Mouse (Mus musculus) erythroblast, embryonic 14.5 days (primary cell): Measurements from ENCODE around the gene Ppt2.

Source experiments
- GATA1 ChIP-seq: IDR thresholded peaks from 2 replicates; pipeline ENCODE4 v1.6.1; 2012; ENCODE audit warnings: low read length, inconsistent platforms, mixed read lengths
- TAL1 ChIP-seq: IDR thresholded peaks from 3 replicates; pipeline ENCODE4 v1.6.1; 2012; ENCODE audit warnings: low read length, inconsistent platforms, mixed read lengths

DNA sequence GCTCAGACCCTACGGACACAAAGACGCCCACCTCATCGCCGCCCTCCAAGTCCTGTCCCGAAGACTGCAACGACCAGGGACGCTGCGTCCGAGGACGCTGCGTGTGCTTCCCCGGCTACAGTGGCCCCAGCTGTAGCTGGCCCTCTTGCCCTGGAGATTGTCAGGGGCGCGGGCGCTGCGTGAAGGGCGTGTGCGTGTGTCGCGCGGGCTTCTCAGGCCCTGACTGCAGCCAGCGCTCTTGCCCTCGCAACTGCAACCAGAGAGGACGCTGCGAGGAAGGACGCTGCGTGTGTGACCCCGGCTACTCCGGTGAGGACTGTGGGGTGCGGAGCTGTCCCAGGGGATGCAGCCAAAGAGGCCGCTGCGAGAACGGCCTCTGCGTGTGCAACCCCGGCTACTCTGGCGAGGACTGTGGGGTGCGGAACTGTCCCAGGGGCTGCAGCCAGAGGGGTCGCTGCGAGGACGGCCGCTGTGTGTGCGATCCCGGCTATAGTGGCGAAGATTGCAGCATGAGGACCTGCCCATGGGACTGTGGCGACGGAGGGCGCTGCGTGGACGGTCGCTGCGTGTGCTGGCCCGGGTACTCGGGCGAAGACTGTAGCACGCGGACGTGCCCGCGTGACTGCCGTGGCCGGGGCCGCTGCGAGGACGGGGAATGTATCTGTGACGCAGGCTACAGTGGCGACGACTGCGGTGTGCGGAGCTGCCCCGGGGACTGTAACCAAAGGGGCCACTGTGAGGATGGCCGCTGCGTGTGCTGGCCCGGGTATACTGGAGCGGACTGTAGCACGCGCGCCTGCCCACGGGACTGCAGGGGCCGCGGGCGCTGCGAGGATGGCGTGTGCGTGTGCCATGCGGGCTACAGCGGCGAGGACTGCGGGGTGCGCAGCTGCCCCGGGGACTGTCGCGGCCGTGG lies 43.1 kb upstream of the Ppt2 start:
- no peak for TF ChIP-seq TAL1
- no peak for TF ChIP-seq GATA1
